Mouse (Mus musculus) stomach, postnatal 0 days (tissue): Measurements from ENCODE around the gene Grm2. TPM values are rescaled to one million over a fixed set of nuclear protein-coding genes. Genes with fewer than 3 reads are reported as not detected.

Source experiments
- ATAC-seq: fragments of 200-750 bp; cut with Nextera tagmentation; 2 replicates; pipeline ENCODE4 v1.8.0; 2017; ENCODE audit not compliant: low FRiP score, low TSS enrichment
- DNase-seq: peaks from one replicate; pipeline ENCODE4 v3.0.0-alpha.2; 2016; ENCODE audit warnings: low spot score
- H3K27ac ChIP-seq: fragments of 300-500 bp; sonication (generic); replicated peaks from 2 replicates; pipeline ENCODE4 v1.5.1; 2014; ENCODE audit warnings: mild to moderate bottlenecking, control low read depth
- H3K27me3 ChIP-seq: fragments of 300-500 bp; sonication (generic); 2 replicates; pipeline ENCODE4 v1.6.1; 2014; ENCODE audit warnings: low read length; ENCODE audit not compliant: control insufficient read depth, insufficient read depth
- H3K36me3 ChIP-seq: fragments of 300-500 bp; sonication (generic); 2 replicates; pipeline ENCODE4 v1.6.1; 2014; ENCODE audit warnings: low read length, mixed read lengths; ENCODE audit not compliant: control insufficient read depth, insufficient read depth
- H3K4me1 ChIP-seq: fragments of 300-500 bp; sonication (generic); replicated peaks from 2 replicates; pipeline ENCODE4 v1.6.1; 2014; ENCODE audit warnings: antibody characterized with exemption; ENCODE audit not compliant: control insufficient read depth, insufficient read depth
- H3K4me2 ChIP-seq: fragments of 300-500 bp; sonication (generic); replicated peaks from 2 replicates; pipeline ENCODE4 v1.6.1; 2014; ENCODE audit warnings: low read depth, mild to moderate bottlenecking, control low read depth, moderate library complexity
- H3K4me3 ChIP-seq: fragments of 300-500 bp; sonication (generic); 2 replicates; pipeline ENCODE4 v1.5.1; 2014; ENCODE audit warnings: low read depth, low read length, control low read depth
- H3K9ac ChIP-seq: fragments of 300-500 bp; sonication (generic); 2 replicates; pipeline ENCODE4 v1.6.1; 2014; ENCODE audit warnings: mild to moderate bottlenecking, low read length, control low read depth, mixed read lengths
- H3K9me3 ChIP-seq: fragments of 300-500 bp; sonication (generic); 2 replicates; pipeline ENCODE4 v1.6.1; 2016; ENCODE audit warnings: low read length; ENCODE audit not compliant: control insufficient read depth
- CTCF ChIP-seq: IDR thresholded peaks from 2 replicates; pipeline ENCODE4 v1.5.1; 2016; ENCODE audit warnings: antibody characterized with exemption, low read depth, mild to moderate bottlenecking, moderate library complexity
- EP300 ChIP-seq: optimal IDR thresholded peaks from 2 replicates; pipeline ENCODE3; 2016; ENCODE audit warnings: antibody characterized with exemption
- WGBS: fragments of 180-500 bp; shearing (Covaris S2); extraction: QIAGEN DNeasy Blood & Tissue Kit; methylation state at CpG from one replicate; pipeline ENCODE4 v1.1.7; 2014; 5-methylcytosine and 5-hydroxymethylcytosine counted together
- polyA plus RNA-seq: library from polyadenylated mRNA; unstranded; fragments of >200 nt; fragmentation: Nextera tagmentation; extraction: Ambion mirVana; gene quantifications from 2 replicates; pipeline ENCODE4 v1.2.1, GENCODE M21; 2015

The Grm2 gene
- 0.11 TPM in 1 of 2 replicates, not detected in the other for polyA plus RNA-seq

- Histone ChIP-seq H3K4me2 (peak within 1 kb of the TSS; percentile 51), H3K9me3 (no peaks in the 10 kb centered on the region), H3K27me3 (peaks cover 7% of the 10 kb centered on the region; the same call in 1 of the 2 replicates), H3K27ac (no peak within 1 kb of the TSS), H3K4me3 (peak within 1 kb of the TSS; percentile 24; the same call in 1 of the 2 replicates), H3K9ac (no peak within 1 kb of the TSS), H3K4me1 (no peaks in the 10 kb centered on the region), H3K36me3 (peaks cover 17% of the 10 kb centered on the region)
- DNase-seq (peak; percentile 82), ATAC-seq (peak; percentile 81)
- 1% methylated on average over 23 of the region's 44 CpGs for WGBS
- TF ChIP-seq CTCF = 0 out of 2 replicates have a peak, but pooled peaks have one; percentile 2
- no peak for TF ChIP-seq EP300
Observed at GRCm38 (mm10) chr9:106655884-106656720, at the start of gene Grm2. Grm2 (minus strand) TSS chr9:106656082.

GRCm38 (mm10) chr9:106692973-106693481 is 37.1 kb upstream of the Grm2 start:
- 91% methylated on average over 11 of the region's 11 CpGs for WGBS
- no peak for DNase-seq

GRCm38 (mm10) chr9:106688834-106689233 is 33.0 kb upstream of the Grm2 start:
- DNase-seq = no peak
- no peak for TF ChIP-seq CTCF
- no peak for TF ChIP-seq EP300
- Histone ChIP-seq H3K27me3 (no peaks in the 10 kb centered on the region), H3K4me2 (no peak overlapping the region), H3K27ac (no peak overlapping the region), H3K4me1 (0 out of 2 replicates have a peak, but pooled peaks cover 3% of the 10 kb centered on the region), H3K4me3 (no peak overlapping the region), H3K9ac (no peak overlapping the region), H3K9me3 (no peaks in the 10 kb centered on the region), H3K36me3 (peaks cover 5% of the 10 kb centered on the region; the same call in 1 of the 2 replicates)
- no peak for ATAC-seq
- WGBS = 84% methylated on average over 8 of the region's 8 CpGs

More at GRCm38 (mm10) chr9:106692973-106693481, 37.1 kb upstream of the Grm2 start:
- H3K4me2 ChIP-seq = no peak overlapping the region
- ATAC-seq = 0 out of 2 replicates have a peak, but pooled peaks have one; percentile 13
- no peak overlapping the region for H3K4me3 ChIP-seq
- TF ChIP-seq EP300 = no peak
- no peak for TF ChIP-seq CTCF
- no peaks in the 10 kb centered on the region for H3K4me1 ChIP-seq
- H3K27ac ChIP-seq = no peak overlapping the region
- H3K36me3 ChIP-seq = peaks cover 7% of the 10 kb centered on the region; the same call in 1 of the 2 replicates
- H3K9ac ChIP-seq = no peak overlapping the region
- H3K27me3 ChIP-seq = no peaks in the 10 kb centered on the region
- H3K9me3 ChIP-seq = no peaks in the 10 kb centered on the region

- Histone ChIP-seq H3K27me3 (no peaks in the 10 kb centered on the region), H3K4me2 (no peak overlapping the region), H3K4me1 (0 out of 2 replicates have a peak, but pooled peaks cover 3% of the 10 kb centered on the region), H3K9me3 (no peaks in the 10 kb centered on the region), H3K4me3 (no peak overlapping the region), H3K9ac (no peak overlapping the region), H3K36me3 (no peaks in the 10 kb centered on the region), H3K27ac (no peak overlapping the region)
- TF ChIP-seq EP300 = no peak
- TF ChIP-seq CTCF = peak; percentile 94
- DNase-seq (peak; percentile 81), ATAC-seq (peak; percentile 57; the same call in 1 of the 2 replicates)
- 31% methylated on average over 8 of the region's 8 CpGs for WGBS
Observed at GRCm38 (mm10) chr9:106686983-106687650, 31.2 kb upstream of the Grm2 start.

GRCm38 (mm10) chr9:106685249-106686101 is 29.6 kb upstream of the Grm2 start, which contains the start of gene Tex264:
Tex264 (minus strand) TSS chr9:106685927.
- under 1% methylated on average over 59 of the region's 86 CpGs for WGBS
- DNase-seq = peak; percentile 93
- Histone ChIP-seq H3K4me2 (peak within 1 kb of the TSS; percentile 93), H3K27me3 (no peaks in the 10 kb centered on the region), H3K4me1 (0 out of 2 replicates have a peak, but pooled peaks cover 3% of the 10 kb centered on the region), H3K36me3 (peaks cover 4% of the 10 kb centered on the region; the same call in 1 of the 2 replicates), H3K27ac (peak within 1 kb of the TSS; percentile 92), H3K9me3 (no peaks in the 10 kb centered on the region), H3K4me3 (peak within 1 kb of the TSS; percentile 77), H3K9ac (peak within 1 kb of the TSS; percentile 81)
- ATAC-seq = peak; percentile 93
- TF ChIP-seq EP300 = no peak
- no peak for TF ChIP-seq CTCF
